Mouse (Mus musculus) 3T3-L1 (cell line): Measurements from ENCODE around the gene Pigb.
"Not testable (repeated sequence)": the region's sequence is repeated elsewhere in the genome, so short reads cannot be mapped to it uniquely, and the experiment has no call there.

Experiments used
- DNase-seq: peaks from one replicate; pipeline ENCODE4 v3.0.0-alpha.2; 2015; ENCODE audit warnings: low read depth, low spot score

Gene Pigb

DNA sequence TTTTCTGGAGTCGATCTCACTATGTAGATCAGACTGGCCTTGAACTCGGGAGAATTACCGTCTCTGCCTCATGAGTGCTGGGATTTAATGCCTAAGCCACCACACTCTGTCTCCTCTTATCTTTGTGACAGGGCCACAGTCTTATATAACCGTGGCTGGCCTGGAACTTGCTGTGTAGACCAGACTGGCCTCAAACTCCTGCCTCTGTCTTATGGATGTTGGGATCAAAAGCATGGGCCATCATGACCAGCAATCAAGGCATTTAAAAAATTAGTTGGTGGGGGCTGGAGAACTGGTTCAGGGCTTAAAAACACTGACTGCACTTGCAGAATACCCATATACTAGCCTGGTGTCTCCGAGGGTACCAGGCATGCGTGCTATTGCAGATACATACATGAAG, at the start of gene Pigb:
Gene Pigb, minus strand, starts transcription at position 299 of the 400 bp plus-strand sequence.
- DNase-seq, result peak; percentile 15

DNA sequence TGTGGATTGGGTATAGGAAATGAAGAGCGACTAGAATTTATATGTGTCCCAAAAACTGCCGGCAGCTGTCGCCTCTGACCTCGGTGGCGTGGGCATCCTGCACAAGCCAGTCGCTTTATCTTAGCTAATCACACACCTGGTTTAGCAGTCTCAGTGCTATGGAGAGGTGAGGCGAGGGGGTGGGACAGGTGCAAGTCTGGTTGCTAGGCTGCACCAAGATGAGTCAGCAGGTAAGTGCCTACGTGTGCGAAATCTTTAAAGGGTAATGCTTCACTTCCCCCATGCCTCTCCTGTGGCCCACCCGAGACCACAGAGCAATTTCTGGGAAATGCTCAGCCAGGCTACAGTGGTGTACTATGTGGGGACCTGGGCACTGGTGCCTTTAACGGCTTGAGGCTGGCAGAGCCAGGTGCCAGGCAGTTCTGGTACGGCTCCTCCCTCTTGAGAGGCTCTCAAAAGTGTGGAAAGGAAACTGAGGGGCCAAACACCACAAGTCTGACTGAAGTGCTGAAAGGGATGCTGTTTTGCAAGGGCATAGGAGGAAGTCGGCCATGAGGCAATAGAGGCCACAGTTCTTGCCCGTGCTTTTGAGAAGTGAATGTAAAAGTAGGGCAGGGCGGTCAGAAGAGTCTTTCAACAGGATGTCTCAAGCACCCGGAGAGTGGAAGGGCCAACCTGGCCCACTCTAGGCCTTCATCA, 49.2 kb upstream of the Pigb start:
- no peak for DNase-seq

DNA sequence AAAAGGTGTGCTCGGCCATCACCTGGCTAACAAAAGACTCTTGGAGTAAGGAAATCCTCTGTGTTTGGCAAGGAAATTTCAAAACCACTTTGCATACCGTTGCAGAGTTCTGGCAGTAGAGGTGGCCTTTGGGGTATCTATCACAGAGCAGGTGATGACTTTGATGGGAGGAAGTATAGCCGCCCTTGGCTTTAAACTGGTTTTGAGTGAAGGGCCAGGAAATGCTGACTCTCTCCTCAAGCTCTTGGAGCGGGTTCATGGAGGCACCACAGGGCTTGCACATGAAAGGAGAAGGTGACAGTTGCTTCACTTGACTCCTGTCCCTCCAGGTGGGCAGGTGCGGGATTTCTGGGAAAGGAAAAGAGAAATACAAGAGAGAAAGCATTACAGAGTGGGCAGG, 47.4 kb upstream of the Pigb start:
- DNase-seq, result no peak

DNA sequence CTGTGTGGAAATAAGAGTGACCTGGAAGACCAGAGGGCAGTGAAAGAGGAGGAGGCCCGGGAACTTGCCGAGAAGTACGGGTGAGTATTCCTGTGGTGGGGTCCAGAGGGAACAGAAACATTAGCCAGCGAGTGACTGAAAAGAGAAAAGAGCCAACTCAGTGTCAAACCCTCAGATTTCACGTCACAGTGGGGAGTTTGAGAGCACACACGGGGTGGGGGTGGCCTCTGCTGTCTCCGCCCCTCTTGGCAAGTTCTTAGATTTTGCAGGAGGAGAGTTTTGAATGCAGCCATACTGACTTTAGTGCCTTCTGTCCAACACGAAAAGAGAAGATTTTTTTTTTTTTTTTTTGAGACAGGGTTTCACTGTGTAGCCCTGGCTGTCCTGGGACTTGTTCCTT, 46.9 kb upstream of the Pigb start:
- DNase-seq, result no peak

DNA sequence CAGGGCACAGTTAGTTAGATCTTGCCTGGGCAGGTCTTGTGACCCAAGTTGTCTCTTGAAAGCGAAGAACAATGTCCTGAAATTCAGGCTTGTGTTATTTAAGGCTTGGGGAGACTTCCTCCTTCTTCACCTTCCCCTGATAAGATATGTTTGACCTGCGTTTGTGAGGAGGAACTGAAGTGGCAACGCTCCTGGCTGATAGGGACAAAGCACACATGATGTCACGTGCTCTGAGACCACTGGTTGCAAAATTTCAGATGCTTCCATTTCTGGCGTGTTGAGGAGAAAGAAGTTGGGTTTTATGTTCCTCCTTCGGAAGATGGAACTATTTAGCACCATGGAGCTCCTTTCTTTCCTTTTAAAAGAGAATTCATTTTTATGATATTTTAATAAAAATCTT, 45.7 kb upstream of the Pigb start:
- DNase-seq, result no peak

DNA sequence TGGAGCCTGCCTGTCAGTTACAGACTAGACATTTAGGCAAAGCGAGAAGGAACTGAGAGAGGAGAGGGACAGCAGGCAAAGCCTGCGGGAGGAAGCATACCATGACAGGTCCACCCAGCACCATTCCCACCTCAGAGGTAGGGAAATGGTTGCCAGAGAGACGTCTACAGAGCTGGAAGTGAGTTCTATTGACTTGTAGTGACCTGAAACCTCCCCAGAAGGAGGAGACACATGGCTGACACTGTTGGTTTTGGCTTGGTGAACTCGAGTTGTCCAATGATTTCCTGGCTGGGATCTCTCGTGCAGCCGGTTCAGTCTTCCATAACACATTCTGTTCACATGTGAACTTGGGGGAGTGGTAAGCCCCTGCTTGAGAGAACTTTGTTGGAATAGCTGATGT, 43.8 kb upstream of the Pigb start:
- DNase-seq, result no peak

DNA sequence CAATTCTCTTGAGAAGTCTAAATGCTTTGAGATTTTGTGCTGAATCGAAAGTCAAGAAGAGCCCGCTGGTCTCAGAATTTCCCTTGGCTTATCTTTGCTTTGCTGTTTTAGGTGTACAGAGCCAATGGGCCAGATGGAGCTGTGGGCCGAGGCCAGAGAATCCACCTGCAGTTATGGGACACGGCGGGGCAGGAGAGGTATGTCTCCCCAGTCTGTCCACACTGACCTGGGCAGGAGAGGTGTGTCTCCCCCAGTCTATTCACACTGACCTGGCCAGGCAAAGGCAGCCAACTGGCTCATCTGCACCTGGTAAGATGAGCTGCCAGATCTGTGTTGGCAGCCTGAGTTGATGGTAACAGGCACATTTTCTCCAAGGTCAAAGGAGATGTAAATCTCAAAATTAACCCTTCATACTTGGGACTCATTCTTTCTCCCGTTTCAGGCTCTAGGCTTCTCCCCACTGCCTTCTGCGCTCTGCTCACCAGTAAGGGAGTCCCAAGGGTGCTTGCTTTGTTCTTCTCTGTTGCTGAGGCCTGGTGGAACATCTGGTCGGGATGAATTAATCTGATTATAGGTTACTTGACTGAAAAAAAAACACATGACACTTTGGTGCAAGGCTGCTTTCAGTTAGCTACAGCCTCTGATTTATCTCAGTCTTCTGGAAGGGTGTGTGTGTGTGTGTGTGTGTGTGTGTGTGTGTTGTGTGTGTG, 42.3 kb upstream of the Pigb start:
- DNase-seq, result no peak

DNA sequence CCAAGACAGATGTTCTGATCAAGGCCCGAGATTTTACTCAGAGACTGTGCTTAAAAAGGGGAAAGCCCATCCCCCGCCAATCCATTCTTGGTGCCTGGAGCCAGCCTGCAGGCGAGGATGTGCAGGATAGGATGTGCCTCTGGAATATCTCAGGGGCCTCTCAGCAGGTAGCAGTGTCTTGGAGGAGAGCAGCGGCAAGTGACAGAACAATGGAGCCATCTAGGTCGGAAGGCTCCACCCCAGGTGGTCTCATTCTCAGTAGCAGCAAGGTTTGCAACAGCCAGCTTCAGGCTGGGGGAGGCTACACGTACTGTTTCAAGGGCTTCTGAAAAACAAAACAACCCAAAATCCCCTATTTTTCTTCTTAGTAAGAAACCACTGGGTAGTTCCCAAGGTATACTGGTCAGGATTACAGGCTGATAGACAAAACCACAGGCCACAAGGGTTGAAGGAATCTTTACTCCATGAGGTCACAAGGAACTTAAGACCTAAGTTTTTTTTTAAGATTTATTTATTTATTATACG, 39.7 kb upstream of the Pigb start:
- DNase-seq, result no peak

DNA sequence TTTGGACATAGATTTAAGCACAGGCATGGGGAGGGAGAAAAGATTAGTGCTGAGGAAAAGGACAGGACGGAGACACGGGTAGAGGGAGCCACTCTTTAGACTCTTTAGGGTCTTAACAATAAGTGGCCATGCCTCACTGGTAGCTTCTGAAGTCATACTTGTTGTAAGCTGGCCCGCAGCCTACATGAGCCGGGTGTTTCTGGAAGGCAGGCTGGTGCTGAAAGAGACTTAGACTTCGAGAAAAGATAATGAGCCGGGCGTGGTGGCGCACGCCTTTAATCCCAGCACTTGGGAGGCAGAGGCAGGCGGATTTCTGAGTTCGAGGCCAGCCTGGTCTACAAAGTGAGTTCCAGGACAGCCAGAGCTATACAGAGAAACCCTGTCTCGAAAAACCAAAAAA, 39.2 kb upstream of the Pigb start:
- not testable (repeated sequence) for DNase-seq

DNA sequence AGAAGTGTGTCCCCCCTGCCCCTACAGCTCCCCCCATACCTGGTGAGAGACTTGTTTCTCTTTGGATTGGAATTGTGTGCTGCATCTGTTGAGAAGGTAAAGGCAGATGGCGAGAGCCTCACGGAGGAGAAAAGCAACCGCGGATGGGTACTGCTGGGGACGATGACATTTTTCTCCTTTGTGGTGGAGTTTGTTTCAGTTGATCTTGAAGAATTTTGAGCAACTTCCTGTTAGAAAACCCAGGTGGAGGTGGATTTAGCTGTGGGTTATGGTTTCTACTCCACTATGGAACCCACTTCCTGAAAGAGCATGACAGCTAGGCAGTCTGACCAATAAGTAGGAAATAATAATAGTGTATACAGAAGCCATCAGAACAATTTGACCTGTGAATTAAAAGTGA, 33.0 kb upstream of the Pigb start:
- no peak for DNase-seq

DNA sequence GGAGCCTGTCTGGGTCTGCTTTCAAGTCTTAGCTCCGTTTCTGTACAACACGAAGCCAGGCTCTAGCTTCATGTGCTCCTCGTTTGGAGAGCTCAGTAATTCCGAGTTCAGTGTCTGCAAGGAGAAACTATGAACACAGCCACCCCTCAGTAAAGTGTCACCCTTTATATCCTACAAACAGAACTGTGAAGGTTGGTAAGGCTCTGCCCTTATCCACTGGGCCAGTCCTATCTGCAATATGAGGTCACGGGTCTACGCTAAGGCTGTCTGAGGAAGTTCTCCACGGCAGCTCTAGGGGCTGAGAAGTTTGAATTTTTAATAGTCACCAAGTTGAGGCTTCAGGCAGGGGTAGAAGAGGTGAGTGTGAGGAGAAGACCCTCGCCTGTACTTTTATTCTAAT, 32.2 kb upstream of the Pigb start:
- no peak for DNase-seq

DNA sequence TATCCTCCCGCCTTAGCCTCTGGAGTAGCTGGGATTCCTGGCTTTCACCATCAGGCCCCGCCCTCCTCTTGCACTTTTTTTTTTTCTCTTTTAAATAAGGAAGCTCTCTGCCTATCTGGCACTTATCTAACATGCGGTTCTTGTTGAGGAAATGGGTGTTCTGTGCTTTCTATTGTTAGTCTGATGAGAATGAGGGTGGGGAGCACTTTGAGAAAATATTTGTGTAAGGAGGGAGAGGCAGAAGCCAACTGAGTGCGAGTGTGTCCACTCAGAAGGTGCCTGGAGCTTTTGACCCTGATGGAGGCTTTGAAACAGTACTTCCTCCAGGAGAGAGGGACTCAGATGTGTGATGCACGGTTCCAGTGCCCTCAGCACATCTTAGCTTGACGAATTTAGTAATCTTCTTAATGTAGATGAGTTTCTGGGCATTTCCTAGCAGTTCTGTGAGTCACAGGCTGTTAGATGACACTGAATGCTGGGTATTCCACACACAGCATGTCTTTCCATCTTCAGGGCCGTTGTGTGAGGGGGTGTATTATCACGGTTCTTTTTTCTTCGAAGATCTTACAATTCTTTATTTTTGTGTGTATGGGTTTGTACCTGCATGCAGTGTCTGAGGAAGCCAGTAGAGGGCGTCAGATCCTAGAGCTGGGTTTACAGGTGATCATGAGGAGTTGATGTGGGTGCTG, 30.9 kb upstream of the Pigb start:
- DNase-seq, result no peak

DNA sequence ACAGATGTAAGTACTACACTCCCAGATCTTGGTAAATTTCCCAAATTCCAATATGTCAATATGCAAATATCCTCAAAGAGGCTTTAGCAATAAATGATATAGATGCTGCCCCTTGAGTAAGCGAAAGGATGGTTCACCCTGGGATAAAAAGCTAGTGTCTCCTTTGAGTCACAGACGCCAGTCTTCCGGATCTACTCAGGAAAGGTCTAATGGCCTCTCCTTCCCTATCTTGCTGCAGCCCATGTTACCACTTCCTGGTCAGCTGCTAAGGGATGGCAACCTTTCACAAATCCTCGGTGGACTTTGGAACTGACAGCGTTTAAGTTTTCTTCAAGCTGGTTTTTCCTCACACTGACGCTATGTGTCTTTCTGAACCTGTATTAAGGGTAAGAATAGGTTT, 28.5 kb upstream of the Pigb start:
- no peak for DNase-seq

DNA sequence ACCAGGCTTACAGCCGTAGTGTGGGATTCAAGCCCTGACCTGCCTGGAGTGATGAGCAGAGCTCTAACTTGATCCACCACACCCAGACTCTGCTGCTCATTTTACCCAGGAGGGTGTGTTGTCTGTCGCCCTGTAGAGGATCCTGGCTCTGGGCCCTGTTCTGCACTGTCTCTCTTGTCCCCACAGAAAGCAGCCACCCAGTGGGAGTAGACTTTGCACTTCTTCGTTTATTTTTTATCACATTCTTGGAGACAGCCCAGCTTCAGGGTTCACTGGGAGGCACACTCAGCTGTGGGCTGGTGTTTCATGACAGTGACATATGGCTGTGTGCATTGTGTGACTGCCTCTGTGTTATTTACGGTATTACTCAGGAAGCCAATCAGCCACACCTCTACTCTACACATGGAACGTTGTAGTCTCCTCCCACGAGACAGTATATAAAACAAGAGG, 28.1 kb upstream of the Pigb start:
- DNase-seq, result no peak

DNA sequence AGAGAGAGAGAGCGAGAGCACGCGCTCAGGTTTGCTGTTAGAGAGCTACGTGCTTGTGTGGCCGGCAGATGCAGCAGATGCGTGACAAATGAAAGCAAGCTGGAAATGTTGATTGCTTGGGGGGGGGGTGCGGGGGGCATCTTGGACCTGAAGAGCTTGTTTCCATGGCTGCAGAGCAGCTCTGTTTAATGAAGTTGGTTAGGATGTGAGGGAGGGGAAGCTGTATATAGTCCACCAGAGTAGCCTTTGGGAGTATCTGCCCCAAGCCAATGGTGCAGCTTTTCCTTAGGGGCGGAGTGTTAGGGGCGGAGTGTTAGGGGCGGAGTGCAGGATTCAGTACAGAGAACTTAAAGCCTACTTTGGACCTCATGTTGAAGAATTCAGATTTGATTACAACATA, 26.9 kb upstream of the Pigb start:
- DNase-seq, result no peak

DNA sequence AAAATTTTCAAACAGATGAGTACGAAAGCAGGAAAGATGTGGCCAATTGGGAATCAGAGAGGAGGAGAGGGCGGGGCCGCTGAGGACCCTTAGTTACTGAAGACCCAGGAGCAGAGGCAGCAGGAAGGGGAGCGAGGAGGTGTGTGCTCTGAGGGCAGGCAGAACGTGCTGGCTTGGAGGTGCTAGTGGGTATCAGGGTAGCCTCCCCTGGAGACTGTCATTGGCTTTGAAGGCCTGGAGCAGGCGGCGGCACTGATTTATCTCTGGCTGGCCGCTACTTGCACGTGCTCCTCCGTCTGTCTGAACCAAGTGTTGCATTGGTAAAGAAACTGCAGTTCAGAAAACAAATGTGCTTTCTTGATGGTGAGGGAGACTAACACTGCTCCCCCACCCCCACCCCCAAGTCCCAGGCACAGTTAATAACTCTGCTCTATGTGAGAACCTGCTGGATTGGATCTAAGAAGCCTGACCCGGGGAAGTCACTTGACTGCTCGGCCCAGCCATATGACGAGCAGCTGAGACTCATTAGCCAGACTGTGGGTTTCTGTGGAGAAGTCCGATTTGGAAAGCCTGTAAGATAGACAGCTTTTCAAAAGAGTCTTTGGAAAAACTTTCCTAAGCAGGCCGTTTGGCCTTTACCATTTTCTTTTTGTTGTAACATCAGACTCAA, 23.6 kb upstream of the Pigb start:
- no peak for DNase-seq

DNA sequence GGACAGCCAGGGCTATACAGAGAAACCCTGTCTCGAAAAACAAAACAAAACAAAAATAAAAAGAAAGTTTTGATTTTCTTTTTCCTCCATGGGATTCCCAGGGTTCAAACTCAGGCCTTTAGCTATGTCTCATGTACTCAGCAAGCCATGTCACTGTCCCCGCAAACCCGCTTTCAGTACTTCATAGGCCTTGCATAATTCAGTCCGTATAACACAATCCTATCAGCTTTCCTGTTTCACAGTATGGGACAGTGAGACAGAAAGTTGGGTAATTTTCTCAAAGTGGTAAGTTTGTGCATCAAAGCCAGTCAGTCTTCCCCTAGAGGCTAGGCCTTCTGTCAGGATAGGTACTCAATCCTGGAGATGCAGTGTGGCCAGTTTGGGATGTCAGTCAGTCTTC, 19.0 kb upstream of the Pigb start:
- DNase-seq, result no peak

DNA sequence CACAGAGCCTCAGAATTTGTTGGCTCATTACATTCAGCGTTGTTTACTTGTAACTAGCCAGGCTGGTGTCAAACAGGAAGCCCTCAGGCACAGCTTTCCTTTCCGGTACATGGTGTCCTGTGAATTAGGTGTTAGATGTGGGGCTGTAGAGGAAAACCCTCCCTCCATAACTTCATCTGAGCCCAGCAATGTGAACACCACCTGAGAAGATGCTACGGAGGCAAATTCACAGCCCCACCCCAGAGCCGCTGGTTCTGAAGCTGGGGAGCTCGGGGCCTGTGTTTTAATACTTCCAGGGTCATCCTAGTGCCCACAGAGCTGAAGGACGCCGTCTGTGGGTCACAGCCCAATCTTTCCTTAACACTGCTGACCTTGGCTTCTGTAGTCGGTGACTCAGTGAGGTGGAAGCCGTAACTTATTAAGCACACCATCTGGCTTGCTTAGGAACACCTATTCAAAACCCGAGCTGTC, 15.3 kb upstream of the Pigb start:
- DNase-seq, result no peak

DNA sequence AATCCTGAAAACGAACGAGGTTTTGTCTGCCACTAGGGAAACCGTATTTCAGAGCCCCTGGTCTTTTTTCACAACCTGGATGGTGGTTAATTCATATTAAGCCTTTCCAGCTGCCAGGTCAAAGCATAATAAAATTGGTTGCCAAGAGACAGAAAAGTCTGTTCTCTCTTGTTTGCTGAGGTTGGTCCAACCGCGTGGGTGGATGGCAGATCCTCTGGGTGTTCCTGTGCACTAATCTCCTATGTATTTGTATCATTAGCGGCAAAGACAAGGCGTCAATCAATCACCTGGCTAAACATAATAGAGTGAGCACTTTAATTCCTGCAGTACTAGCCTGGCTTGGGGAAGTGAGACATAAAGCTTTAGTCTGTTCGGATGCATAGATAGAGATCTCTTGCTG, 10.4 kb upstream of the Pigb start:
- DNase-seq, result no peak

DNA sequence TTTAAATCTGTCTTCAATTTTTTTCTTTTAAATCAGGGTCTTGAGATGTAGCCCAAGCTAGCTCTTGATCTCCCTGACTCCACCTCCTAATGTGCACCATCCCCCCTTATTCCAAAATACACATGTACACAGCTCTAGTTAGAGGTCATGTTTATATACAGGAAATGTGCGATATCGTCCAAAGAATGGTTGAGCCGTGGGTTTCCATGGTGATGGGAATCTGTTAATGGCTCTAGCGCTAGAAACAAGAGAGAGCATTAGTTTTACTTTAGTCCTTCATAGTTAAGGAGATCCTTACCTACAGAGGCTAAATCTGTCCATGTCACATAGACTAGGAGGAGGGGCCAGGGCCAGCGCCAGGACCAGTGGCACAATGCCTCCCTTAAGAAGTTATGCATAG, 9.7 kb upstream of the Pigb start:
- no peak for DNase-seq

DNA sequence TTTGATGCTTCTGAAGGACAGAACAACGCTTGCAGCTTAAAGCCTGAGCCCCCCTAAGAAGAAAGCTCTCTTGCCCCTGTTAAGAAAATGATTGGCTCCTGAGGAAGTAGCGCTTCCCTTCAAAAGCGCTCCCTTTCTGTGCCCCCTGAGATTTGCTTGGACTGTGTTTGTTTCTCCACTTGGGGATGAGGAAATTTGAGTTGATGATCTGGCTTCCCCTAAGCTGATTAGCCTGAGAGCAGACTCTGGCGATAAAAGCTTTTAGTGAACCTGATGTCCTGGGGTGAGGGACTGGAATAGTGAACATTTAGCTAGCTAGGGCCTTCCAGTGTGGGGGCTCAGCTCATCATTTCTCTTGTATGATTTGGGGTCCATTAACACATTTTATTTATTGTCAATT, 8.7 kb upstream of the Pigb start:
- no peak for DNase-seq

DNA sequence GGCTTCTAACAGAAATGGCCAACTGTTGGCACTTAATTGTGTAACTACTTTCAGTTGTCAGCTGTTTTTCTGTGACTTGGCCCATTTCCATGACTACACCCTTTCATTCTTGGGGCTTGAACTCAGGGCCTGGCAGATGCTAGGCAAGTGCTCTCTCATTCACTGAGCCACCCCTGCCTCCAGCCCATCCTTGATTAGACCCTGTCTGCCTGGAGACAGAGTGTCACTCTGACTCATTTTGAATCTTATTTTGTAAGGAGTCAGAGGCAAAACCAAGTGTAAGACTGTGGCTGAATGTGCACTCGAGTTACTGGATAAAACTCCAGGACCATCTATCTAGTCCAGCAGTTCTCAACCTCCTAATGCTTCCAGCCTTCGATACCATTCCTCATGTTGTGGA, 7.7 kb upstream of the Pigb start:
- DNase-seq, result no peak
